Mouse (Mus musculus) c-Kit-positive CD71-negative TER-119-negative erythroid progenitor cells, embryonic 14.5 days (primary cell): ENCODE data around the gene Cadm1.

ENCODE experiments used
- DNase-seq: peaks from one replicate; pipeline ENCODE4 v3.0.0-alpha.2; 2013; ENCODE audit warnings: low read depth

Cadm1 gene

GRCm38 (mm10) chr9:47529602-47530450, at the start of gene Cadm1:
TSS of gene Cadm1 (plus strand) at chr9:47530173.
- DNase-seq = peak; percentile 89

- DNase-seq = no peak
Observed at GRCm38 (mm10) chr9:47484506-47484905, 45.5 kb upstream of the Cadm1 start.

DNA sequence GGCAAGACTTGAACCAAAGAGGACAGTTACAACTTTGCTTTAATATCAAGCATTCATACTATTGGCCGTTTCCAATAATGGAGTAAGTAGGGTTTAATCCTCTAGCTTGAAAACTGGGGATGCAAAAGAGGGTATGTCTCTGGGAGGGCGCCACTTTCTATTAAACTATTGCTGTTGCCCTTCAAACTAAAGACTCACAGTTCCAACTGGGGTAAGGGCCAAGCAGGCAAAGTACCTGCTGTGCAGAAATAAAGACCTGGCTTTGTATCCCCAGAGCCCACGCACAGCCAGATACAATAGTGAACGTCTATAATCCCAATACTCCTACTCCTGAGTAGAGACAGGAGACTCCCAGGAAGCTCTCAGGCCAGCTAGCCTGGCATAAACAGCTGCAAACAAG, 44.8 kb upstream of the Cadm1 start:
- no peak for DNase-seq

DNA sequence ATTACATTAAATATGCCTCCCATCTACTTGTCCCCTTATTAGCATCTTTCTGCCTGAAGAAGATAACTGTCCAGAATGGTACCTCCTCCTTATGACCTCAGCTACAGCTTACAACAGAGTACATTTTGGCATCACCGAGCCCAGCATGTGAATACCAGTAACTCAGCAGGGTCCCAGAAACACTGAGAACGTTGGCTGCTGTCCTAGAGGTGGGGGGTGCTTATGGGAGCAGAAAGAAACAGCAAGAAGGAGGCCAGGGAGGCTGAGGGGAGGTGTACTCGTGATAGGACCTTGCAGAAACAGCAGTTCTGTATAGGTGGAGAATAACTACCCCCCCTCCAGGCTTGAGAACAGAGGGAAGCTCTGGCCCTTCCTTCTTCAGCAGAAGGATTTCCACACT, 30.2 kb upstream of the Cadm1 start:
- DNase-seq = no peak

DNA sequence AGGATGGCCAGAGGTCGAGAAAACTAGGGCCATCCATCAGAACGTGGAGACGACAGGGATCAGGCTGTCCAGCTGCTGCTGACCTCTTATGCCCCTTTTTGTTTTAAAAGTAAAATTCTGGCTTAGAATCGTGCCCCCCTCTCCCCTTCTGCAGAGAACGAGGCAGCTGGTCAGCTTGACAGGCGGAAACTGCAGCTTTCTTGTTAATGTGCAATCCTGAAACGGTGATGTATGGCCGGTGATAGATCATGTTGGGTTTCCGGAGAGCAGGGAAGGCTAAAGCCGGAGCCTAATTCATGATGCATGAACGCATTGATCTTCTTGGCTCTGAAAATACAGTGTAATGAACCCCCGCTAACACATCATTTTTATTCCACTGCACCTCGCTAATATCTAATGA, 24.0 kb upstream of the Cadm1 start:
- no peak for DNase-seq

- no peak for DNase-seq
Observed at GRCm38 (mm10) chr9:47506876-47507275, 23.1 kb upstream of the Cadm1 start.

- no peak for DNase-seq
Observed at GRCm38 (mm10) chr9:47508109-47508508, 21.9 kb upstream of the Cadm1 start.

DNA sequence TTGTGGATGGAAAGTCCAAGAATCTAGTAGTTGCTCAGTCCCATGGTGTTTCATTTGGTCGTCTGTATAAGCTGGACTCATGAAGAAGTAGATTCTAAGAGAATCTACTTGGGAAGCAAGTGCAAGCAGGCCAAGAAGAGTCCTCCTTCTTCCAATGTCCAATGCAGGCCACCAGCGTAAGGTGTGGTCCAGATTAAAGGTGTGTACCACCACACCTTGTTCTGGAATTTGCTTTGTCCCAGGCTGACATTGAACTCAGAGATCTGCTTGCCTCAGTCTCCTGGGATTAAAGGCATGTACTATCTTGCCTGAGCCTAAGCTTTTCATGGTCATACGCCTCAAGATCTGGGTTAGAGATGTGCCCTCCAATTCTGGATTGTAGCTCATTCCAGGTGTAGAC, 17.5 kb upstream of the Cadm1 start:
- DNase-seq = no peak

GRCm38 (mm10) chr9:47514318-47514717, 15.7 kb upstream of the Cadm1 start:
- no peak for DNase-seq

- DNase-seq = no peak
Observed at GRCm38 (mm10) chr9:47516238-47516637, 13.7 kb upstream of the Cadm1 start.

GRCm38 (mm10) chr9:47527290-47527689, 2.7 kb upstream of the Cadm1 start:
- no peak for DNase-seq

DNA sequence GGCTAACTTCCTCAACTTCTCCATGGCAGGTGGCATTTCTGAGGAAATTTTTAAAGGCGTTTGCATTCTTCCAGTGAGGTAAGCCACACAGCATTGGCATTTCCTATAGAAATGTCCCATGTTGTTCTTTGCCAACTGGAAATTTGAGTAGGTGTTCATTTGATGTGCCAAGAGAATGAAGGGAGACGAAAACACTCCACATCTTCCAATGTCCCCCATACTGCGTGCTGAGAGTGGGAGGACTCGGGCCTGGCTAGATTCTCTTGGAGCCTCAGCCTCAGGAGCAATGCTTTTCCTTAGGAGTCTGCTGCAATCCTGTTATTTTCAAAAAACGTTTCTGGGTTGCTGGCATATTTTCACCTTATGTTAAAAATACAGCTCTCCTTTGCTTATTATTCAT, 2.2 kb upstream of the Cadm1 start:
- no peak for DNase-seq

GRCm38 (mm10) chr9:47529182-47529581, 791 bp upstream of the Cadm1 start:
- DNase-seq = no peak

- no peak for DNase-seq
Observed at GRCm38 (mm10) chr9:47530544-47530921, 560 bp downstream of the Cadm1 start.

DNA sequence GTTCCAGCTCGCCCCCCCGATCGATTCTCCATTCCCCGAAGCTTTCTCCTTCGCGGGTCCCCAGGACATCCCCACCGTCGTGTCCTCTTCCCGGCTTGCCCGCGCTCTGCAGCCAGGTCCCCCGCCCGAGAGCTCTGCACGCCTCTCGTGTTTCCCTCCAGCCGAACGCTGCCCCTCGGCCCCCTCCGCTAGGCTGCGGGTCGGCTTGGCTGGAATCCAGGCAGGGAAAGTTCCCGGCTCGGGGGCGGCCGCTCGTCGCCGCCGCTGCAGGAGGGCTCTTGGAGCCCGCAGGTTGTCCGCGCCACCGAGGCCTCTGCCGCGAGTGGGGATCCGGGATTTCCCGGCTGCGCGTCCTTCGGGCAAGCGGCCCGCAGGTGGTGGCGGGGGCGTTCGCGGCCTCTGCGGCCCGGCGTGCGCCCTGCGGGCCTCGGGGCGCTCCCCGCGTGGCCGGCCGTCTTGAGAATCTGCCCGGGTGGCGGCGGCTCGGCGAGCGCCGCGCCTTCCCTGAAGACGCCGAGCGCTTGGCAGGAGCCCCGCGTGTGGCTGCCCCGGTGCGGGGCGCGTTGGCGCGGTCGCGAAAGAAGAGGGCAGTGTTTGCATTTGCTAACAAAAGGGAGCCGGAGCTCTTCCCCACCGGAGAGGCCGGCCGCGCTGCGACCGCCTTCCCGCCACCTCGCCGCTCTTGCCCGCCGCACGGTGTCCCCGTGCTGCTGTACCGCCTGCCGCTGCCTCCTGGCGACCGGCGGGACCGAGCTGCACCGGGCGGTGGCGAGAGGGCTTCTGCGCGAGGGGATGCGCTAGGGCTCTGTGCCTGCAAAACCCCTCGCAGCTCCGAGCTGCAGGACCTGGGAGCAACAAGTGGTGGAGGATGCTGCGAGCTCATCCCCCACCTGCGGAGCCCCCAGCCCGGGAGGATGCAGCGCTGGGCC, 1.2 kb downstream of the Cadm1 start:
- no peak for DNase-seq

DNA sequence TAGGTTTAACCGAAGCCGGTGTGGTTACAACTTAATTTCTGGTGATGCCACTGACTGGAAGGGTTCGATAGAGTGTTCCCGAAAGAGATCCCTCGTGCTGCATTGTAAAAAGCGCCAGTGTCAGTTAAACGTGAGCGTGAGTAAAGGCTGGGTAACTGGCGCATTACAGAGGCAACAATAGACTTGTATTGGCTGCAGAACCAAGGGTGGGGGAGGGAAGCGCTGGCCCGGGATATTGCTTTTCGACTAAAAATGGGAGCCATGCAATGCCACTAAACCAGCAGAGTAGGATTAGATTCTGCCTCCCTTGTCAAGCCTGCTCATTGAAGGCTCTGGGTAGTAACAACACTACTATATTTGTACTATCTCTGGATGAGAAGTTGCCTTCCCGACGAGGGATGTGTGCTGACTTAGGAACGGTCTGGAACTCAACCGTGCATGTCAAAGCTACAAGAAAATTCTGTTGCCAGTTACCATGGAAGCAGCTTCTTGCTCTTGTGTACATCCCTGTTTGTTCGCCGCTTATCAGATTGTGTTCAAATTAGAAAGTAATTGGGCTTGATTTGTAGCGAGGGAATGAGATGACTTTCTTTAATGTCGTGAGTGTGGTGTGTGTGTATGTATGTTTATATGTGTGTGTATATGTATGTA, 2.4 kb downstream of the Cadm1 start:
- no peak for DNase-seq

- no peak for DNase-seq
Observed at GRCm38 (mm10) chr9:47533461-47533860, 3.5 kb downstream of the Cadm1 start.

- DNase-seq = no peak
Observed at GRCm38 (mm10) chr9:47534573-47535475, 4.9 kb downstream of the Cadm1 start.

GRCm38 (mm10) chr9:47545245-47545644, 15.3 kb downstream of the Cadm1 start:
- DNase-seq = no peak

DNA sequence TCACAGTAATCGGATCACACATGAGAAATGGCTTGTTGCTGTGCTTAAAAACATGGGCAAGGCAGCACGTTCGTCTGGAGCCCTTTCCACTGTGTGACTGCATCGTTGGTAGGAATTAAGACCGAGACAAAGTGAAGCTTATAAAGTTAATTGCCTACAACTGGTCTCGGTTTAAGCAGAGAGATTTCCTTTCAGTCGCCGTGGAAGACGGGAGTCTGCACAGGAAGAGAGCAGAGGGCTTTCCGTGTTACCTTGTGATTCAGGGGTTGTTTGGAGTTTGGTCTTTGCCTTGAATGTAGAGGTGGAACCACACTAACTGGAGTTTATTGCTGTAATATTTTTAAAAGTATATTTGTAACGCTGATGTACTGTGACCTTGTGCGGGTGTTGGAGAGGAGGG, 15.7 kb downstream of the Cadm1 start:
- no peak for DNase-seq

GRCm38 (mm10) chr9:47548402-47548801, 18.4 kb downstream of the Cadm1 start:
- DNase-seq = no peak

DNA sequence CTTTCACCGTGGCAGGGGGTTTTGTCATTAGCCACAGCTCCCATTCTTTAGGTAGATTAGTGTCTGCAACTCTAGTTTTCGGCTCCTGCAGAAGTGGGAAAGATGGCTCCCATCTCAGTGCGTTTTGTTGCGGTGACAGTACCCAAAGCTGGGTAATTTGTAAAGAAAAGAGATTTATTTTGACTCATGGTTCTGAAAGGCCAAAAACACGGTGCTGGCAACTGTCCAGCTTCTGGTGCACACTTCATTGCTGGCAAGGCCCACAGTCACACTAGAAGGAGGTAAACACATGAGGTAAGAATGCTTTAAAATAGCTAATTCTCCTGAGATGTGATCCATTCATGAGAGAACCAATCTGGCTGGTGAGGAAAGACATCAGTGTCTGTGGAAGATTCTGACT, 18.9 kb downstream of the Cadm1 start:
- DNase-seq = no peak
